Mouse (Mus musculus): ENCODE data around the gene 4833439L19Rik.

4833439L19Rik gene

DNA sequence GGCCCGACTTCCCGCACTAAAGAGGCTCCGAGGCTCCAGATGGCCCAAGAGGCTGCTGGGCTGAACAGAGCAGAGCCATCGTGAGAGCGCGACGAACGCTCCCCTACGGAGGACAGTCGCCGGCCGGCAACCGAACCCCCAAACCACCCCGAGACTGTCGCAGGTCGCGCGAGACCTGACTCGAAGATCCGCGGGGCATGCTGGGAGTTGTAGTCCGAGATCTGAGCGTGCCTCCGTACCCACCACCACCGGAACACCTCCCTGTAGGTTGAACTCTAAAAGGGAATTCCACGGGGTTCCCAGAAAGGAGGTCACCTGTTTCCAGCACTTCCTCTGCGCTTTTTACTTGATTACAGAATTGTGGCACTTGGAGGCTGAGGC is at the start of gene 4833439L19Rik:
TSS of gene 4833439L19Rik (minus strand) at position 235 of the 381 bp plus-strand sequence.
- peak; percentile 97 for DNase-seq (ENCODE audit: low read depth, low spot score)

DNA sequence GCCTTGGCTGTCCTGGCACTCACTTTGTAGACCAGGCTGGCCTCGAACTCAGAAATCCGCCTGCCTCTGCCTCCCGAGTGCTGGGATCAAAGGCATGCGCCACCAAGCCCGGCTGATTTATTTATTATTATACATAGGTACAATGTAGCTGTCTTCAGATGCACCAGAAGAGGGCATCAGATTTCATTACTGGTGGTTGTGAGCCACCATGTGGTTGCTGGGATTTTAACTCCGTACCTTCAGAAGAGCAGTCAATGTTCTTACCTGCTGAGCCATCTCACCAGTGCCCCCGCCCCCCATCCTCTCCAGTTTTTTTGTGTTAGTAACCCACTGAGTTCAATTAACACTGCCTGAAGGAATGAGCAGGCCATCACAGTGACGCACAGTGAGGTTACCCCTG is 47.9 kb upstream of the 4833439L19Rik start:
- DNase-seq (ENCODE audit: low read depth, low spot score) = peak; percentile 25

GRCm38 (mm10) chr13:54610972-54611754 is 45.9 kb upstream of the 4833439L19Rik start, which contains the start of gene Cltb:
TSS of gene Cltb (minus strand) at chr13:54611344.
- peak; percentile 86 for DNase-seq (ENCODE audit: low read depth, low spot score)

GRCm38 (mm10) chr13:54610613-54610971 is 45.4 kb upstream of the 4833439L19Rik start:
- DNase-seq (ENCODE audit: low read depth, low spot score) = no peak

- no peak for DNase-seq (ENCODE audit: low read depth, low spot score)
Observed at GRCm38 (mm10) chr13:54609301-54609700, 44.1 kb upstream of the 4833439L19Rik start.

- no peak for DNase-seq (ENCODE audit: low read depth, low spot score)
Observed at GRCm38 (mm10) chr13:54608666-54609065, 43.4 kb upstream of the 4833439L19Rik start.

GRCm38 (mm10) chr13:54608002-54608401 is 42.8 kb upstream of the 4833439L19Rik start:
- no peak for DNase-seq (ENCODE audit: low read depth, low spot score)

GRCm38 (mm10) chr13:54607204-54607603 is 42.0 kb upstream of the 4833439L19Rik start:
- no peak for DNase-seq (ENCODE audit: low read depth, low spot score)

GRCm38 (mm10) chr13:54605426-54605825 is 40.2 kb upstream of the 4833439L19Rik start:
- DNase-seq (ENCODE audit: low read depth, low spot score) = no peak

GRCm38 (mm10) chr13:54604221-54604620 is 39.0 kb upstream of the 4833439L19Rik start:
- no peak for DNase-seq (ENCODE audit: low read depth, low spot score)

GRCm38 (mm10) chr13:54603501-54603900 is 38.3 kb upstream of the 4833439L19Rik start:
- no peak for DNase-seq (ENCODE audit: low read depth, low spot score)

DNA sequence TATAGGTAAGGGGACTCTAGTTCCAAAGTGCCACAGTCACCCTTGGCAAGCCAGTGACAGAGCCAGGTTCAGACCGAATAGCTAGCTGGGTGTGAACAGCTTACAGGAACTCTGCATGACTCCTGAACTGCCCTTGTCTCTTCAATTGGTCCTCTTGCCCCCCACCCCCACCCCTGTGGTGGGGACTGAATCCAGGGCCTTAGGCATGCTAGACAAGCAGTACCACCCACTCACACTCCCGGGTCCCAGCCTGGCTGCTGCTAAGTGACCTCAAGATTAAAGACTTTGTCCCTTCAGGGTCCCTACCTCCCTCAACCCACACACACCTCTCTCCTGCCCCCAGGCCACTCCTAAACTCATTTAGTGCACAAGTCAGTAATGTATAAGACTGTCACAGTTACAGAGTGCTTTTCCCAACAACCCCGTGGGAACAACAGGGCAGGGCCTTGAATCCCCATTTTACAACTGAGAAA is 37.4 kb upstream of the 4833439L19Rik start:
- DNase-seq (ENCODE audit: low read depth, low spot score) = no peak

GRCm38 (mm10) chr13:54598622-54599143 is 33.4 kb upstream of the 4833439L19Rik start:
- no peak for DNase-seq (ENCODE audit: low read depth, low spot score)

- no peak for DNase-seq (ENCODE audit: low read depth, low spot score)
Observed at GRCm38 (mm10) chr13:54596870-54597269, 31.6 kb upstream of the 4833439L19Rik start.

DNA sequence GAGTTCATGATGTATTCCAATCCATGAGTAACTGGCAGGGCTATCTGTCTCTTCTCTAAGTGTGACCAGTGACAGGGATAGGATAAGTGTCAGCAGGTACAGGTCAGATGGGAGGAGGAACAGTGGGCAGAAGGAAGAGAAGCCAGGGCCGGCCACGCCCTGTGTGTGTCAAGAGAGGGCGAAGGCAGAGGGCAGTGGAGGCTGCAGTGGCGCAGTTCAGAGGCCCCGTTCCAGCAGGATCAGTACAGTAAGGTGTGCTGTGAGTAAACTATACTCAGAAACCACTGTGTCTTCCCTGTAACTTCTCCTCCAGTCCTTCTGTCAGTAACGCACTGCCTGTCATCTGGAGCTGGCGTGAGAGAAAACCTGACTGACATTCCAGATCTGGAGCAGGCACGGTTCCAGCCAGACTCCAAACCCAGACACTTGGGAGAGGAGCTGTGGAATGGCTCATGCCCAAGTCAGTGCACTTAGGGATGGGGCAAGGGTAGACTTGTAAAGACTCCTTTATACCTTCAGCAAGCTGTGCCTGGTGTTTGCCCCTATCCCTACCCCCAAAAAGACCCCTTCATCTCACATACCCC is 31.0 kb upstream of the 4833439L19Rik start:
- no peak for DNase-seq (ENCODE audit: low read depth, low spot score)

DNA sequence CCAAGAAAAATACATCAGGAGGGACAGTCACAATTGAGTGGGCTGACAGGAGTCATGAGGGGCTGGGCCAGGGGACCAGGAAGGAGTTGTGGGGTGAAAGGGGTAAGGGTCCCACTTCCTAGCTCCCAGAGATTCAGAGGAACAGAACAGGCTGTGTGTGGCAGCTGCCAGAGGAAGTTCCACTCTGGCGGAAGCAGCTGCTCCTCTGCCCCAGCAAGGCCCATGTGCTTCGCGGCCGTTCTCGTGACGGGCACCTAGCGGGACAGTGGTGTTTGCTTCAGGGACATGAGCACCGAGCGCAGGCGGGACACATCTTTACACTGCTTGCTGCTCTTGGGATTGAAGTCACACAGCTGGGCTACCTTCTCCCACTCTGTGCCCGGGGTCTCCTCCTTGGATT is 28.4 kb upstream of the 4833439L19Rik start:
- DNase-seq (ENCODE audit: low read depth, low spot score) = no peak

DNA sequence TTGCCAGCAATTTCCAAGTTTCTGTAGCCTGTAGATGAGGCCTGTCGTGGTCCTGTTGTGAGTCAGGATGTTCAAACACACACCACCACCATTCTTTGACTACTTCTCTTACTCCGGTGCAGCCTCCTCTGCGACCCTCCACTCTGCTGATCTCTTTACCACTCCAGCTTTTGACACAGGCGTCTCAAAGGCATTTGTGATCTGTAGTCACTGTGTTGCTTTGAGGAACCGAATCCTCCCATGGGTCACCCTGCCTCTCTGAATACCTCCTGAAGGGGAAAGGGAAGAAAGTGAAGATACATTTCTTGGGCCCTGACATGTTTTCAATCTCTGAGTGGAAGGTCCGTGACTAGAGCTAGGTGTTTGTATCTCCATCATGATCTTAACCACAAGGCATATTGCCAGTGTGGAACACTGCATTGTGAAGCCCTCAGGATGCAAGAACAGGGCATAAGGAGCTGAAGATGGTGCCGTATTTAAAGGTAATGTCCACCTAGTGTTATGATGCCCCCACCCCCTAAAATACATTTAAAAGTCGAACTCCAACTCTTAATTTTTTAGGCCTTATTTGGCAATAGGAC is 26.6 kb upstream of the 4833439L19Rik start:
- DNase-seq (ENCODE audit: low read depth, low spot score) = no peak

DNA sequence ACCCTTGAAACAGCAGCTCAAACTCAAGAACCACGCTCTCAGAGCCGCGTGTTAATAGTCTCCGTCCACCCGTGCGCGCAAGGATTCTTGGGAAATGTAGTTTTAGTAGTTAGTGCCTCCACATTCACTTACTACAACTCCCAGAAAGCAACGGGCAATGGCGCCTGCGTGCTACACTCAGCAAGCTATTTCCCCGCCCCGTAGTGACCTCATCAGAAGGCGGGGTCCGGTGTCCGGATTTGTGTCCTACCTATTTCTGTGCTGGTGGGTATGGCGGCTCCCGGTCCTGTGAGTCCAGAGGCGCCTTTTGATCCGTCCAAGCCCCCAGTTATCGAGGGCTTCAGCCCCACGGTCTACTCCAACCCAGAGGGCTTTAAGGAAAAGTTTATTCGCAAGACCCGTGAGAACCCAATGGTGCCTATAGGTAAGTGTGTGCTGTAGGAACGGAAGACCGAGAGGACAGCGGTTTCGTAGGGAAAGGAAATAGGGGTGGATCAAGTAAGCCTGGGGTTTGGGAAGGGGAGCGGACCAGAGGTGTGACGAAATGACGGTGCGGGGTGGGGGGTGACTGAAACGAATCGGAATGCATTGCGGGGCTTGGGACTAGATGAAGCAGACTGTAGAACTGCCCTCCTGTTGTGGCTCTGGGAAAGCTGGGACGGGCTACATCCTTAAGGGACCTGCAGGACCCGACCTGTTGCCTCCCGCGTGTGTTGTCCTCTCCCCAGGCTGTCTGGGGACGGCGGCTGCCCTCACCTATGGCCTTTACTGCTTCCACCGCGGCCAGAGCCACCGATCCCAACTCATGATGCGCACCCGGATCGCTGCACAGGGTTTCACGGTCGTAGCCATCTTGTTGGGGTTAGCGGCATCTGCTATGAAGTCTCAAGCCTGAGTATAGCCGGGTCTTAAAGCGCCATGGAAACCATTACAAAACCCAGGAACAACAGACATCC is 25.0 kb upstream of the 4833439L19Rik start, which contains the start of the genes Nop16 and Higd2a:
TSS of gene Nop16 (minus strand) at position 95 of the 956 bp plus-strand sequence.
TSS of gene Higd2a (plus strand) at position 212 of the 956 bp plus-strand sequence.
- peak; percentile 98 for DNase-seq (ENCODE audit: low read depth, low spot score)

- DNase-seq (ENCODE audit: low read depth, low spot score) = no peak
Observed at GRCm38 (mm10) chr13:54589414-54589995, 24.3 kb upstream of the 4833439L19Rik start.

- DNase-seq (ENCODE audit: low read depth, low spot score) = no peak
Observed at GRCm38 (mm10) chr13:54585831-54586230, 20.6 kb upstream of the 4833439L19Rik start.

DNA sequence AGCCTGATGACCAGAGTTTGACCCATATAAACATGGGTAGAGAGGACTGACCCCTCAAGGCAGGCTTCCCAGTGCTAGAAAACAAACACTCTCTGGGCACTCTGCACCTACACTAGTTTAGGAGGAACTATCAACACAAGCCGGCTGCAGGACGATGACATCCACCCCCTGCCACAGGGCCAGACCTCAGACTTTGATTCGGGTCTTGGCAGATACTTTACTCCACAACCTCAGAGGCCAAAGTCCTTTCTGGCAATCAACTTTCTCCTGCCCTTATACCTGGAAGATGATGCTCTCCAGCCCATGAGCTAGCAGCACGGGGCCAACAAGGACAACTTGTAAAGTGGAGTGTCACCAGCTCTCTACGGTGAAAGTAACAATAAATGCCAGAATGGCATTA is 17.6 kb upstream of the 4833439L19Rik start:
- DNase-seq (ENCODE audit: low read depth, low spot score) = no peak
